Mouse (Mus musculus) kidney, postnatal 0 days (tissue): Measurements from ENCODE around the gene Gm29797. TPM values are rescaled to one million over a fixed set of nuclear protein-coding genes. Genes with fewer than 3 reads are reported as not detected.

ENCODE experiments used
- ATAC-seq: fragments of 200-750 bp; cut with Nextera tagmentation; replicated peaks from 2 replicates; pipeline ENCODE4 v1.8.0; 2017; ENCODE audit warnings: low read depth, moderate number of reproducible peaks, moderate TSS enrichment, moderate library complexity; ENCODE audit not compliant: low FRiP score
- DNase-seq: peaks from one replicate; pipeline ENCODE4 v3.0.0-alpha.2; 2016; ENCODE audit warnings: low spot score
- H3K27ac ChIP-seq: fragments of 300-500 bp; sonication (generic); 2 replicates; pipeline ENCODE4 v1.5.1; 2014; ENCODE audit warnings: mild to moderate bottlenecking
- H3K27me3 ChIP-seq: fragments of 300-500 bp; sonication (generic); 2 replicates; pipeline ENCODE4 v1.6.1; 2014; ENCODE audit warnings: low read length, mixed read lengths; ENCODE audit not compliant: insufficient read depth
- H3K36me3 ChIP-seq: fragments of 300-500 bp; sonication (generic); 2 replicates; pipeline ENCODE4 v1.6.1; 2014; ENCODE audit warnings: low read length, mixed read lengths; ENCODE audit not compliant: insufficient read depth
- H3K4me1 ChIP-seq: fragments of 300-500 bp; sonication (generic); replicated peaks from 2 replicates; pipeline ENCODE4 v1.6.1; 2014; ENCODE audit warnings: antibody characterized with exemption, low read length, mixed read lengths; ENCODE audit not compliant: insufficient read depth
- H3K4me2 ChIP-seq: fragments of 300-500 bp; sonication (generic); 2 replicates; pipeline ENCODE4 v1.6.1; 2014; ENCODE audit warnings: mild to moderate bottlenecking, low read length, moderate library complexity, mixed read lengths
- H3K4me3 ChIP-seq: fragments of 300-500 bp; sonication (generic); replicated peaks from 2 replicates; pipeline ENCODE4 v1.5.1; 2014; ENCODE audit warnings: low read depth, low read length
- H3K9ac ChIP-seq: fragments of 300-500 bp; sonication (generic); 2 replicates; pipeline ENCODE4 v1.6.1; 2014; ENCODE audit warnings: low read depth, low read length
- H3K9me3 ChIP-seq: fragments of 300-500 bp; sonication (generic); replicated peaks from 2 replicates; pipeline ENCODE4 v1.6.1; 2016; ENCODE audit warnings: low read length, inconsistent platforms, mixed read lengths
- CTCF ChIP-seq: IDR thresholded peaks from 2 replicates; pipeline ENCODE4 v1.5.1; 2016; ENCODE audit warnings: antibody characterized with exemption, low read depth, mild to moderate bottlenecking, moderate library complexity
- WGBS: fragments of 180-500 bp; shearing (Covaris S2); extraction: QIAGEN DNeasy Blood & Tissue Kit; methylation state at CpG from one replicate; pipeline ENCODE4 v1.1.7; 2014; 5-methylcytosine and 5-hydroxymethylcytosine counted together
- polyA plus RNA-seq: library from polyadenylated mRNA; unstranded; fragments of >200 nt; fragmentation: Nextera tagmentation; extraction: Ambion mirVana; gene quantifications from 2 replicates; pipeline ENCODE4 v1.2.1, GENCODE M21; 2015

Gm29797 gene
- polyA plus RNA-seq, result not detected in 2 replicates

DNA sequence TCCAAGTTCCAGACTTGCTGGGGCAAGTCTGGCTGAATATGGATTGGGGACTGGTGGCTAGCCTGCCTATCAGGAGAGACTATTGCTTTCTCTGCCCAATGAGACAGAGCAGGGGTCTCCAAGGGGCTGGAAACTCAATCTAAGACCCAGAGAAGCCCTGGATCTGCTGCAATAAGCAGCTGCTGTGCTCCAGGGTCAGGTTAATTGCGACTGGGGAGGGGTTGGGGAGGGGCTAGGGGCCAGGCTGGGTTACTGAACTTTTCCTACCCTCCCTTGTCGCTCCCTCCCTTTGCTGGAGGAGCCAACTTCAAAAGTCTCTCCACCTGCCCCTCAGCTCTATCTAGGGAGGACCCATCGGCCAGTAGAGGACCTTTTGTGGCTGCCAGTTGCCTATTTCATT is at the start of gene Gm29797:
Gm29797 (plus strand) TSS at position 301 of the 400 bp plus-strand sequence.
- Histone ChIP-seq H3K36me3 (peaks cover 34% of the 10 kb centered on the region), H3K27ac (no peak within 1 kb of the TSS), H3K27me3 (no peaks in the 10 kb centered on the region), H3K4me2 (no peak within 1 kb of the TSS), H3K9me3 (no peaks in the 10 kb centered on the region), H3K4me1 (no peaks in the 10 kb centered on the region), H3K9ac (no peak within 1 kb of the TSS), H3K4me3 (no peak within 1 kb of the TSS)
- DNase-seq, result no peak
- TF ChIP-seq CTCF, result no peak
- no peak for ATAC-seq
- WGBS, result 63% methylated on average over 3 of the region's 3 CpGs

DNA sequence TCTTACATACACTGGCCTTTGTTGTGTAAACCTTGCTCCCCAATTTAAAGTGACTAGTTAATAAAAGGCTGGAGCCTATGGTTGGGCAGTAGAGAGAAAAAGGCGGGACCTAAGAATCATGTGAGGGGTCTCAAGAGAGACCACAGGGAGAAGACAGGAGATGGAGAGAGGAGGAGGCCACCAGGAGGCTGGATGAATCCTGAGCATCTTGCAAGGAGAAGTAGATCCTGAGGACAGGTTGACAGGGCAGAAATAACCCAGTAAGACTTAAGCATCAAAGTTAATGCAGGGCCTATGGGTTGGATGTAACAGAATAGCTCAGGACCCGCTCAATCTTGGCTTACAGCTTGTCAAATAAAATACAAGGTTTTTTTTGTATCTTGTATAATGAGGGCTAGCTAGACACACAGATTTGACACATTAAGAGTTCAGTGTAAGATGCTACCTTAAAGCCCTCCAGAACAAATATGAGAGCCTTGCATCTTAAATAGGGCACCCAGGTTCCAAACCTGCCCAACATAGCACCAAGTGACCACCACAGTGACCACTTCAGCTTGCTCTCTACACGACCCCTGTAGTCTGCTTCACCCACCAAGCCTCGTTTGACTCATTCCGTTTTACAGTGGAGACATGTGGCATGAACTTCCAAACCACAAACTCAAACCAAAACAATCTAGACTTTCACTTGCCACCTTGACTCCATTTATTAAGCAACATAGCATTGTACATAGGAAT is 37.9 kb upstream of the Gm29797 start:
- ATAC-seq (no peak), DNase-seq (no peak)
- no peak overlapping the region for H3K4me3 ChIP-seq
- no peaks in the 10 kb centered on the region for H3K9me3 ChIP-seq
- H3K4me2 ChIP-seq, result no peak overlapping the region
- no peaks in the 10 kb centered on the region for H3K4me1 ChIP-seq
- H3K9ac ChIP-seq, result no peak overlapping the region
- TF ChIP-seq CTCF, result no peak
- H3K27ac ChIP-seq, result no peak overlapping the region
- no peaks in the 10 kb centered on the region for H3K27me3 ChIP-seq
- peaks cover 26% of the 10 kb centered on the region for H3K36me3 ChIP-seq
- WGBS, result 87% methylated on average over 5 of the region's 5 CpGs

DNA sequence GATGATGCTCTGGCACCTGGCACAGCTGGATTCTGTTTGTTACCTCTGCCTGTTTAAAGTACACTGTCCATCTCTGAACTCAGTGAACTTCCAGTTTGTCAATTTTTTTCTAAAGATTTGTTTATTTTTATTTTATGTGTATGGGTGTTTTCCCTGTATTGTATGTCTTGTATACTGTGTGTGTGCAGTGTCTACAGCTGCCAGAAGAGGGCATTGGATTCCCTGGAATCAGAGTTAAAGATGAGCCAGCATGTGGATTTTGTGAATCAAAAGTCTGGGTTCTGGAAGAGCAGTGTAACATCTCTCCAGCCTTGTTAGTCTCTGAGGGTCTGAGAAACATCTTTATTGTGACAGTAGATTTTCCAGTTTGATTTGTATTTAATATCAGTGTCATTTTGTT is 33.4 kb upstream of the Gm29797 start:
- peak; percentile 62 for TF ChIP-seq CTCF
- H3K4me3 ChIP-seq, result no peak overlapping the region
- H3K4me2 ChIP-seq, result no peak overlapping the region
- H3K27ac ChIP-seq, result no peak overlapping the region
- no peak overlapping the region for H3K9ac ChIP-seq
- peaks cover 26% of the 10 kb centered on the region for H3K36me3 ChIP-seq
- H3K4me1 ChIP-seq, result no peaks in the 10 kb centered on the region
- H3K27me3 ChIP-seq, result no peaks in the 10 kb centered on the region
- no peak for ATAC-seq
- H3K9me3 ChIP-seq, result no peaks in the 10 kb centered on the region
- DNase-seq, result peak; percentile 41

DNA sequence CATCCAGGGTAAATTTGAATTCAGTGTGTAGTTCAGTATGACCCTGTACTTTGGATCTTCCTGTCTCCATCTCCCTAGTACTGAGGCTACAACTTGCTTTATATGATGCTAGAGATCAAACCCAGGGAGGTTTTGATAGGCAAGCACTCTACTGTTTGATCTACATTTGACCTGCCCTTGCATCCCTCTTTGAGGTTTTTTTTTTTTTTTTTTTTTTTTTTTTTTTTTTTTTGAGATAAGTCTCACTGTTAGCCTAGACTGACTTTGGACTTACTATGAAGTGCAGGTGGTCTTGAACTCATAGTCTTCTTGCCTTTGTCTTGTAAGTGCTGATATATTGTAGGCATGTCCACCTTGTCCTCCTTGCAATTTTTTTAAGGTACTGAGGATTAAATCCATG is 28.4 kb upstream of the Gm29797 start:
- no peak overlapping the region for H3K4me3 ChIP-seq
- H3K27me3 ChIP-seq, result no peaks in the 10 kb centered on the region
- no peak overlapping the region for H3K4me2 ChIP-seq
- H3K36me3 ChIP-seq, result peaks cover 26% of the 10 kb centered on the region
- no peaks in the 10 kb centered on the region for H3K4me1 ChIP-seq
- ATAC-seq (no peak), DNase-seq (no peak)
- H3K9me3 ChIP-seq, result no peaks in the 10 kb centered on the region
- no peak for TF ChIP-seq CTCF
- H3K9ac ChIP-seq, result no peak overlapping the region
- no peak overlapping the region for H3K27ac ChIP-seq

DNA sequence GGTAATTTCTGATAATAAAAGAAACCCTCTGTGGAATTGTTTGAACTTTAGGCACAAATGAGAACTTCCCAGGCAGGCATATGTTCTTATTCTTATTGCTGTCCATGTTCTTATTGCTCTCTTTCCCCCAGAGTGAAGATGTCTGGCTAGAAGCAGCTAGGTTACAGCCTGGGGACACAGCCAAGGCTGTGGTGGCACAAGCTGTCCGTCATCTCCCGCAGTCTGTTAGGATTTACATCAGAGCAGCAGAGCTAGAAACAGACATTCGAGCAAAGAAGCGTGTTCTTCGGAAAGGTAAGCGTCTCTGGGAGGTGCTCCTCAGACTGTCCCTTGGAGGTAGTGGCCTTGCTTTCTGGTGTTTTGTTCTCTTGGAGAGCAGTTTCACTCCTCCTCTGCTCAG is 24.2 kb upstream of the Gm29797 start:
- H3K4me3 ChIP-seq, result no peak overlapping the region
- ATAC-seq, result no peak

DNA sequence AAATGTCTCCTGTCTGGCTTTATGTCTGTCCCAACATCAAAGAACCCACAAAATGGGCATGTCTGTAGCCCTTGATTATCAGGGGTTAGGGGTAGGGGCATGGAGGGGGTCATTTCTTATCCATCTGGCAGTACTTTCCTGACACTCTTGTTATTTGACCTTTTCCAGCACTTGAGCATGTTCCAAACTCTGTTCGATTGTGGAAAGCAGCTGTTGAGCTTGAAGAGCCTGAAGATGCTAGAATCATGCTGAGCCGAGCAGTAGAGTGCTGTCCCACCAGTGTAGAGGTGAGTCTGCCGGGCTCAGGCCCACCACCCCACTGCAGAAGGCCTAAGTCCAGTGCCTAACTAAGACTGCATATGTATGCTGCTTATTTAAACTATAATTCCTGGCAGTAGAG is 21.0 kb upstream of the Gm29797 start:
- no peak for TF ChIP-seq CTCF
- DNase-seq (no peak), ATAC-seq (no peak)
- Histone ChIP-seq H3K4me1 (no peaks in the 10 kb centered on the region), H3K9ac (no peak overlapping the region), H3K27ac (no peak overlapping the region), H3K9me3 (no peaks in the 10 kb centered on the region), H3K36me3 (peaks cover 72% of the 10 kb centered on the region), H3K27me3 (no peaks in the 10 kb centered on the region), H3K4me2 (no peak overlapping the region), H3K4me3 (no peak overlapping the region)
- 94% methylated on average over 3 of the region's 3 CpGs for WGBS

More for the DNA sequence above, 24.2 kb upstream of the Gm29797 start:
- no peak overlapping the region for H3K27ac ChIP-seq
- WGBS, result 93% methylated on average over 6 of the region's 6 CpGs
- no peaks in the 10 kb centered on the region for H3K4me1 ChIP-seq
- H3K36me3 ChIP-seq, result peaks cover 57% of the 10 kb centered on the region
- no peak overlapping the region for H3K4me2 ChIP-seq
- H3K27me3 ChIP-seq, result no peaks in the 10 kb centered on the region
- no peak for DNase-seq
- TF ChIP-seq CTCF, result no peak
- no peaks in the 10 kb centered on the region for H3K9me3 ChIP-seq
- H3K9ac ChIP-seq, result no peak overlapping the region

DNA sequence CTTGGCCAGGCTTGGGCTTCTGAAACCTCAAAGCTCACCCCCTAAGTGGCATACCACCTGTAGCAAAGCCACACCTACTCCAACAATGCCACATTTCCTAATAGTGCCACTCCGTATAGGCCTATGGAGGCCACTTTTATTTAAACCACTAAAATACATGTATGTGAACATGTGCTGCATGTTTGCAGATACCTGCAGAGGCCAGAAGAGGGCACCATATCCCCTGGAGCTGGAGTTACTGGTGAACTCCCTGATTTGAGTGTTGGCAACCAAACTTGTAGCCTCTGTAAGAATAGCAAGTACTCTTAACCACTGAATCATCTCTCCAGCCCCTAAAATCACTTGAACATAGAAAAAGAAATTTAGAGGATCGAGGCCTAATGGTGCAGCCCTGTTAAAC is 12.5 kb upstream of the Gm29797 start:
- H3K36me3 ChIP-seq, result peaks cover 61% of the 10 kb centered on the region
- peak; percentile 82 for TF ChIP-seq CTCF
- WGBS, result 95% methylated on average over 2 of the region's 2 CpGs
- no peak overlapping the region for H3K9ac ChIP-seq
- H3K4me1 ChIP-seq, result no peaks in the 10 kb centered on the region
- H3K9me3 ChIP-seq, result no peaks in the 10 kb centered on the region
- DNase-seq, result peak; percentile 63
- no peak for ATAC-seq
- H3K27ac ChIP-seq, result no peak overlapping the region
- H3K27me3 ChIP-seq, result no peaks in the 10 kb centered on the region
- H3K4me3 ChIP-seq, result no peak overlapping the region
- H3K4me2 ChIP-seq, result no peak overlapping the region
